In the genomic region with DNA sequence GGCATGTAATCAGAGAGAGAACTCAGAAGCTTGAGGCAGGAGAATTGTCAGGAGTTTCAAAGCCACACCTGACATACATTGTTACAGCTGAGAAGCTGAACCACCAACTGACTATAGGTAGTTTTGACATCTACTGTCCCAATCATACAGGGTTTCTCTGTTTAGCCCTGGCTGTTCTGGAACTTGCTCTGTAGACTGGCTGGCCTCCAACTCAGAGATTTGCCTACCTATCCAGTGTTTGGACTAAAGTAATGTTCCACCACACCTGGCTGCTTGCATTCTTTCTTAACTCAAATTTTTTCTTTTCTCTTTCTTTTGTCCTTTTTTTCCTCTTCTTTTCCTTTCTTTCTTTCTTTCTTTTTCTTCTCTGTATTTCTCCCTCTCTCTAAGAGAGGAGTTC, we compare ENCODE assay signal across 8 mouse cellular contexts. TPM values are rescaled to one million over a fixed set of nuclear protein-coding genes. Genes with fewer than 3 reads are reported as not detected.
A peak's percentile ranks its signal among the peaks of the same experiment; 100 is the strongest.
DNase-seq lines count a peak whose midpoint lies in the region; ATAC-seq and TF ChIP-seq lines count a peak whose summit lies in the region.

No protein-coding gene starts in this region.

- peak overlapping the region; percentile 86 for H3K4me2 ChIP-seq in lung, embryonic 16.5 days (ENCODE audit: low read depth, low read length)
- H3K4me2 ChIP-seq in forebrain, postnatal 0 days (ENCODE audit: low read depth) = peak overlapping the region; percentile 86
- peak overlapping the region; percentile 97 for H3K4me2 ChIP-seq in limb, embryonic 13.5 days (replicated peaks)
- H3K4me2 ChIP-seq in stomach, embryonic 14.5 days (replicated peaks; ENCODE audit: low read depth, low read length) = peak overlapping the region; percentile 60

- peak overlapping the region; percentile 92 for H3K4me3 ChIP-seq in lung, embryonic 16.5 days (ENCODE audit: low read length)
- no peak overlapping the region for H3K4me3 ChIP-seq in lung, adult 2 months (replicated peaks; ENCODE audit: extremely low read depth, low read depth, low read length)
- peak overlapping the region; percentile 93 for H3K4me3 ChIP-seq in forebrain, postnatal 0 days (ENCODE audit: low read depth, low read length)
- H3K4me3 ChIP-seq in limb, embryonic 13.5 days = peak overlapping the region; percentile 95
- H3K4me3 ChIP-seq in stomach, embryonic 14.5 days (ENCODE audit: low read depth, low read length) = peak overlapping the region; percentile 94

- peak overlapping the region; percentile 77 for H3K27ac ChIP-seq in lung, embryonic 16.5 days (ENCODE audit: low read length)
- H3K27ac ChIP-seq in forebrain, postnatal 0 days (ENCODE audit: low read depth, low read length) = peak overlapping the region; percentile 86; the same call in 1 of the 2 replicates
- H3K27ac ChIP-seq in limb, embryonic 13.5 days = peak overlapping the region; percentile 93
- H3K27ac ChIP-seq in stomach, embryonic 14.5 days (ENCODE audit: low read length) = peak overlapping the region; percentile 94; the same call in 1 of the 2 replicates

- DNase-seq in lung, adult 2 months = no peak
- no peak for DNase-seq in forebrain, postnatal 0 days
- DNase-seq in cerebellum, adult 11-12 months = no peak
- DNase-seq in frontal cortex, postnatal 10 days (ENCODE audit: low spot score in 2 of 2) = no peak
- no peak for DNase-seq in Muller cell, postnatal 12 days (ENCODE audit: inconsistent ontology term)

- peaks cover 6% of the 10 kb centered on the region for H3K36me3 ChIP-seq in lung, embryonic 16.5 days (ENCODE audit: control insufficient read depth, insufficient read depth, low read length)
- peaks cover 12% of the 10 kb centered on the region for H3K36me3 ChIP-seq in forebrain, postnatal 0 days (ENCODE audit: insufficient read depth)
- H3K36me3 ChIP-seq in limb, embryonic 13.5 days = peaks cover 24% of the 10 kb centered on the region
- peaks cover 10% of the 10 kb centered on the region for H3K36me3 ChIP-seq in stomach, embryonic 14.5 days (ENCODE audit: control insufficient read depth, insufficient read depth, low read length)

- no peaks in the 10 kb centered on the region for H3K9me3 ChIP-seq in lung, embryonic 16.5 days (ENCODE audit: control insufficient read depth, low read length)
- no peaks in the 10 kb centered on the region for H3K9me3 ChIP-seq in forebrain, postnatal 0 days (ENCODE audit: low read length)
- H3K9me3 ChIP-seq in limb, embryonic 13.5 days = no peaks in the 10 kb centered on the region
- no peaks in the 10 kb centered on the region for H3K9me3 ChIP-seq in stomach, embryonic 14.5 days (ENCODE audit: control insufficient read depth, low read depth, low read length)

- no peak for TF ChIP-seq CTCF in lung, adult 2 months (IDR thresholded peaks at IDR 0.05; ENCODE audit: insufficient read depth, low read length)
- TF ChIP-seq CTCF in forebrain, postnatal 0 days (IDR thresholded peaks at IDR 0.05; ENCODE audit: low read depth) = no peak

- no peak for TF ChIP-seq POLR2A in lung, adult 2 months (IDR thresholded peaks at IDR 0.05; ENCODE audit: borderline replicate concordance, extremely low read depth, low read depth, low read length)

- H3K27me3 ChIP-seq in lung, embryonic 16.5 days (ENCODE audit: control insufficient read depth, insufficient read depth, low read depth, low read length) = no peaks in the 10 kb centered on the region
- no peaks in the 10 kb centered on the region for H3K27me3 ChIP-seq in forebrain, postnatal 0 days (ENCODE audit: insufficient read depth, low read length)
- no peaks in the 10 kb centered on the region for H3K27me3 ChIP-seq in limb, embryonic 13.5 days
- H3K27me3 ChIP-seq in stomach, embryonic 14.5 days (ENCODE audit: control insufficient read depth, insufficient read depth, low read length) = no peaks in the 10 kb centered on the region

- no peak for ATAC-seq in lung, embryonic 16.5 days (ENCODE audit: low read depth)
- no peak for ATAC-seq in forebrain, postnatal 0 days
- ATAC-seq in limb, embryonic 13.5 days (ENCODE audit: low FRiP score, low read depth) = no peak
- ATAC-seq in stomach, embryonic 14.5 days (ENCODE audit: insufficient number of reproducible peaks, insufficient read depth, low FRiP score, low read depth) = no peak

- H3K9ac ChIP-seq in lung, embryonic 16.5 days (ENCODE audit: low read length) = peak overlapping the region; percentile 98
- peak overlapping the region; percentile 94 for H3K9ac ChIP-seq in forebrain, postnatal 0 days
- H3K9ac ChIP-seq in limb, embryonic 13.5 days = peak overlapping the region; percentile 98; the same call in 1 of the 2 replicates
- H3K9ac ChIP-seq in stomach, embryonic 14.5 days (replicated peaks; ENCODE audit: low read depth, low read length) = peak overlapping the region; percentile 90; the same call in 1 of the 2 replicates

- peaks cover 11% of the 10 kb centered on the region for H3K4me1 ChIP-seq in lung, embryonic 16.5 days (replicated peaks; ENCODE audit: control insufficient read depth, insufficient read depth, low read length)
- H3K4me1 ChIP-seq in lung, adult 2 months (ENCODE audit: control insufficient read depth, insufficient read depth, low read length) = peaks cover 6% of the 10 kb centered on the region
- peaks cover 9% of the 10 kb centered on the region; the same call in 1 of the 2 replicates for H3K4me1 ChIP-seq in forebrain, postnatal 0 days (ENCODE audit: insufficient read depth)
- peaks cover 27% of the 10 kb centered on the region for H3K4me1 ChIP-seq in limb, embryonic 13.5 days
- 0 out of 2 replicates have a peak, but pooled peaks cover 10% of the 10 kb centered on the region for H3K4me1 ChIP-seq in stomach, embryonic 14.5 days (ENCODE audit: control insufficient read depth, insufficient read depth, low read length)

RNA-seq across cellular contexts. Expression of a gene that starts 0.8 kb away (rescaled TPM):
- polyA plus RNA-seq in lung, embryonic 16.5 days (2015; fragmentation: Nextera tagmentation; extraction: Ambion mirVana) = 17.4 and 19.9 TPM in 2 replicates
- 35.9 and 44.0 TPM in 2 replicates for polyA plus RNA-seq in lung, adult 2 months (2012; rRNA removed)
- total RNA-seq in forebrain, postnatal 0 days (2014; rRNA removed) = 21.1 and 28.6 TPM in 2 replicates
- polyA plus RNA-seq in forebrain, postnatal 0 days (2015; fragmentation: Nextera tagmentation; extraction: Ambion mirVana) = 23.9 and 25.8 TPM in 2 replicates
- polyA plus RNA-seq in limb, embryonic 13.5 days (2015; fragmentation: Nextera tagmentation; extraction: Ambion mirVana) = 28.0 and 28.7 TPM in 2 replicates
- polyA plus RNA-seq in stomach, embryonic 14.5 days (2014; fragmentation: Nextera tagmentation; extraction: Ambion mirVana) = 29.2 and 31.7 TPM in 2 replicates

RNA-seq across cellular contexts. Expression of a gene that starts 17.4 kb away (rescaled TPM):
- 93.5 and 94.5 TPM in 2 replicates for polyA plus RNA-seq in lung, embryonic 16.5 days (2015; fragmentation: Nextera tagmentation; extraction: Ambion mirVana)
- 20.9 and 24.7 TPM in 2 replicates for polyA plus RNA-seq in lung, adult 2 months (2012; rRNA removed)
- 91.3 and 102 TPM in 2 replicates for total RNA-seq in forebrain, postnatal 0 days (2014; rRNA removed)
- polyA plus RNA-seq in forebrain, postnatal 0 days (2015; fragmentation: Nextera tagmentation; extraction: Ambion mirVana) = 70.8 and 77.6 TPM in 2 replicates
- 109 and 113 TPM in 2 replicates for polyA plus RNA-seq in limb, embryonic 13.5 days (2015; fragmentation: Nextera tagmentation; extraction: Ambion mirVana)
- 83.8 and 87.3 TPM in 2 replicates for polyA plus RNA-seq in stomach, embryonic 14.5 days (2014; fragmentation: Nextera tagmentation; extraction: Ambion mirVana)

RNA-seq across cellular contexts. Expression of a gene that starts 19.2 kb away (rescaled TPM):
- polyA plus RNA-seq in lung, embryonic 16.5 days (2015; fragmentation: Nextera tagmentation; extraction: Ambion mirVana) = 624 and 630 TPM in 2 replicates
- polyA plus RNA-seq in lung, adult 2 months (2012; rRNA removed) = 339 and 440 TPM in 2 replicates
- total RNA-seq in forebrain, postnatal 0 days (2014; rRNA removed) = 958 and 994 TPM in 2 replicates
- polyA plus RNA-seq in forebrain, postnatal 0 days (2015; fragmentation: Nextera tagmentation; extraction: Ambion mirVana) = 1,434 and 1,486 TPM in 2 replicates
- polyA plus RNA-seq in limb, embryonic 13.5 days (2015; fragmentation: Nextera tagmentation; extraction: Ambion mirVana) = 629 and 657 TPM in 2 replicates
- polyA plus RNA-seq in stomach, embryonic 14.5 days (2014; fragmentation: Nextera tagmentation; extraction: Ambion mirVana) = 586 and 625 TPM in 2 replicates

RNA-seq across cellular contexts. Expression of a gene that starts 32.3 kb away (rescaled TPM):
- 57.9 and 67.9 TPM in 2 replicates for polyA plus RNA-seq in lung, embryonic 16.5 days (2015; fragmentation: Nextera tagmentation; extraction: Ambion mirVana)
- polyA plus RNA-seq in lung, adult 2 months (2012; rRNA removed) = 32.0 and 50.5 TPM in 2 replicates
- total RNA-seq in forebrain, postnatal 0 days (2014; rRNA removed) = 71.7 and 72.7 TPM in 2 replicates
- 58.0 and 60.3 TPM in 2 replicates for polyA plus RNA-seq in forebrain, postnatal 0 days (2015; fragmentation: Nextera tagmentation; extraction: Ambion mirVana)
- polyA plus RNA-seq in limb, embryonic 13.5 days (2015; fragmentation: Nextera tagmentation; extraction: Ambion mirVana) = 68.1 and 78.1 TPM in 2 replicates
- 53.0 and 53.5 TPM in 2 replicates for polyA plus RNA-seq in stomach, embryonic 14.5 days (2014; fragmentation: Nextera tagmentation; extraction: Ambion mirVana)
